Mouse (Mus musculus): ENCODE data around the gene Chic2. TPM values are rescaled to one million over a fixed set of nuclear protein-coding genes. Genes with fewer than 3 reads are reported as not detected.

The Chic2 gene
- polyA plus RNA-seq, 1 experiment from 2014 or later, result 52.8 TPM

- H3K27me3 ChIP-seq, result peaks cover 95% of the 10 kb centered on the region
- WGBS, result 1% methylated on average over 41 of the region's 41 CpGs
- ATAC-seq (ENCODE audit: low FRiP score), result peak; percentile 27; the same call in 1 of the 2 replicates
- peak within 1 kb of the TSS; percentile 47 for H3K4me2 ChIP-seq (replicated peaks)
- H3K9ac ChIP-seq, result 0 out of 2 replicates have a peak within 1 kb of the TSS, but pooled peaks have one; percentile 25
- no peaks in the 10 kb centered on the region for H3K36me3 ChIP-seq
- no peak within 1 kb of the TSS for H3K27ac ChIP-seq
- no peaks in the 10 kb centered on the region for H3K9me3 ChIP-seq (replicated peaks)
- H3K4me1 ChIP-seq, result peaks cover 19% of the 10 kb centered on the region
- H3K4me3 ChIP-seq, result peak within 1 kb of the TSS; percentile 34
Measured at GRCm38 (mm10) chr5:75075383-75075941, 30.9 kb upstream of the Chic2 start, which contains the start of gene Gsx2. Gsx2 (plus strand) TSS chr5:75075601.

GRCm38 (mm10) chr5:75074537-75075382 is 30.2 kb upstream of the Chic2 start:
- Histone ChIP-seq H3K27me3 (peaks cover 94% of the 10 kb centered on the region), H3K9me3 (replicated peaks) (no peaks in the 10 kb centered on the region), H3K9ac (0 out of 2 replicates have a peak overlapping the region, but pooled peaks have one; percentile 25), H3K4me3 (peak overlapping the region; percentile 34), H3K36me3 (no peaks in the 10 kb centered on the region), H3K4me1 (peaks cover 25% of the 10 kb centered on the region), H3K4me2 (replicated peaks) (peak overlapping the region; percentile 47), H3K27ac (no peak overlapping the region)
- WGBS, result 6% methylated on average over 15 of the region's 15 CpGs
- ATAC-seq (ENCODE audit: low FRiP score), result no peak

DNA sequence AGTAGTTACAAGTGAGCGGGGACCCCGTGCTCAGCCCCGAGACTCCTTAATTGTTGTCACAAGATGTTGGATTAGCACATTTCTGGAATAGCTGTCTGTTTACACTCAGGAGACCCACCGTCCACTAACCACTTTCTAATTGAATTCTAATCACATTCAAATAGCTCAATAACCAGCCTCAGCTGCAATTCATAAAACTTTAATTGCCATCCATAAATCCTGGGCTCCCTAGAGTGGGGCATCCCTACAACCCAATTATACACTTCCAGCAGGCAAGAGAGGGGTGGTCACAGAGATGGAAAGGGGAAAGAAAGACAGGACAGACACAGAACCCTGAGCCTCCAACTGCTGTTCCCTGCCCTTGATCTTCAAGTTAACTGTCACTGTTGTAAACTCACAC is 29.6 kb upstream of the Chic2 start:
- no peak overlapping the region for H3K27ac ChIP-seq
- H3K9ac ChIP-seq, result no peak overlapping the region
- H3K9me3 ChIP-seq (replicated peaks), result no peaks in the 10 kb centered on the region
- peaks cover 94% of the 10 kb centered on the region for H3K27me3 ChIP-seq
- H3K4me3 ChIP-seq, result no peak overlapping the region
- H3K4me2 ChIP-seq (replicated peaks), result no peak overlapping the region
- H3K4me1 ChIP-seq, result peaks cover 25% of the 10 kb centered on the region
- no peaks in the 10 kb centered on the region for H3K36me3 ChIP-seq
- 8% methylated on average over 4 of the region's 4 CpGs for WGBS
- peak; percentile 33; the same call in 1 of the 2 replicates for ATAC-seq (ENCODE audit: low FRiP score)

GRCm38 (mm10) chr5:75073684-75074083 is 29.1 kb upstream of the Chic2 start:
- 18% methylated on average over 3 of the region's 3 CpGs for whole genome bisulfite sequencing
- no peaks in the 10 kb centered on the region for H3K9me3 ChIP-seq (replicated peaks)
- H3K4me1 ChIP-seq, result peaks cover 25% of the 10 kb centered on the region
- no peak overlapping the region for H3K4me2 ChIP-seq (replicated peaks)
- H3K36me3 ChIP-seq, result no peaks in the 10 kb centered on the region
- H3K4me3 ChIP-seq, result no peak overlapping the region
- H3K27me3 ChIP-seq, result peaks cover 94% of the 10 kb centered on the region
- no peak overlapping the region for H3K9ac ChIP-seq
- H3K27ac ChIP-seq, result no peak overlapping the region
- ATAC-seq (ENCODE audit: low FRiP score), result no peak

GRCm38 (mm10) chr5:75073167-75073566 is 28.6 kb upstream of the Chic2 start:
- H3K4me2 ChIP-seq (replicated peaks), result no peak overlapping the region
- H3K4me1 ChIP-seq, result peaks cover 25% of the 10 kb centered on the region
- H3K36me3 ChIP-seq, result no peaks in the 10 kb centered on the region
- no peak overlapping the region for H3K9ac ChIP-seq
- H3K4me3 ChIP-seq, result no peak overlapping the region
- WGBS, result 24% methylated on average over 1 of the region's 1 CpGs
- H3K9me3 ChIP-seq (replicated peaks), result no peaks in the 10 kb centered on the region
- ATAC-seq (ENCODE audit: low FRiP score), result no peak
- H3K27ac ChIP-seq, result no peak overlapping the region
- peaks cover 94% of the 10 kb centered on the region for H3K27me3 ChIP-seq

GRCm38 (mm10) chr5:75072532-75072931 is 28.0 kb upstream of the Chic2 start:
- no peak overlapping the region for H3K27ac ChIP-seq
- H3K27me3 ChIP-seq, result peaks cover 96% of the 10 kb centered on the region
- WGBS, result 2% methylated on average over 4 of the region's 4 CpGs
- no peak overlapping the region for H3K4me2 ChIP-seq (replicated peaks)
- H3K36me3 ChIP-seq, result no peaks in the 10 kb centered on the region
- no peak overlapping the region for H3K9ac ChIP-seq
- H3K4me1 ChIP-seq, result peaks cover 27% of the 10 kb centered on the region
- H3K9me3 ChIP-seq (replicated peaks), result no peaks in the 10 kb centered on the region
- ATAC-seq (ENCODE audit: low FRiP score), result no peak
- H3K4me3 ChIP-seq, result no peak overlapping the region

DNA sequence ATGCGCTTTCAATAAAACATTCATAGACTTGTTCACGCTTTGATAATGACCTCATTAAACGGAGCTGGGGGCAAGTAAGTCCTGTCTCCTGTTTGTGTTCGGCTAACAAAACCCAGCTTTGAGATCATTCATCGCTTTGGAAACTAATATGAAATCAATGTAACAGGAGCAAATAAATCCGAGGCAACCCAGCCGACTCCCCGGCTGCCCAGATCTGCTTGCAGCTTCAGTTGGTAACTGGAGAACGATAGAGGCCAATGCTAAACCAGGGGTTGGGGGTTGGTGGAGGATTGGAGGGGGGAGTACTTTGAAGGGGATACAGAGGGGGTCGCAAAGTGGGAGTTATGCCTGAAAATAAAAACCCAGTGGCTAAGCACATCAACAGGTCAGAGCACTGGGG is 27.4 kb upstream of the Chic2 start:
- Histone ChIP-seq H3K27ac (no peak overlapping the region), H3K4me1 (peaks cover 33% of the 10 kb centered on the region), H3K27me3 (peaks cover 96% of the 10 kb centered on the region), H3K4me2 (replicated peaks) (no peak overlapping the region), H3K4me3 (no peak overlapping the region), H3K9me3 (replicated peaks) (no peaks in the 10 kb centered on the region), H3K36me3 (no peaks in the 10 kb centered on the region), H3K9ac (no peak overlapping the region)
- no peak for ATAC-seq (ENCODE audit: low FRiP score)
- under 1% methylated on average over 10 of the region's 10 CpGs for WGBS

DNA sequence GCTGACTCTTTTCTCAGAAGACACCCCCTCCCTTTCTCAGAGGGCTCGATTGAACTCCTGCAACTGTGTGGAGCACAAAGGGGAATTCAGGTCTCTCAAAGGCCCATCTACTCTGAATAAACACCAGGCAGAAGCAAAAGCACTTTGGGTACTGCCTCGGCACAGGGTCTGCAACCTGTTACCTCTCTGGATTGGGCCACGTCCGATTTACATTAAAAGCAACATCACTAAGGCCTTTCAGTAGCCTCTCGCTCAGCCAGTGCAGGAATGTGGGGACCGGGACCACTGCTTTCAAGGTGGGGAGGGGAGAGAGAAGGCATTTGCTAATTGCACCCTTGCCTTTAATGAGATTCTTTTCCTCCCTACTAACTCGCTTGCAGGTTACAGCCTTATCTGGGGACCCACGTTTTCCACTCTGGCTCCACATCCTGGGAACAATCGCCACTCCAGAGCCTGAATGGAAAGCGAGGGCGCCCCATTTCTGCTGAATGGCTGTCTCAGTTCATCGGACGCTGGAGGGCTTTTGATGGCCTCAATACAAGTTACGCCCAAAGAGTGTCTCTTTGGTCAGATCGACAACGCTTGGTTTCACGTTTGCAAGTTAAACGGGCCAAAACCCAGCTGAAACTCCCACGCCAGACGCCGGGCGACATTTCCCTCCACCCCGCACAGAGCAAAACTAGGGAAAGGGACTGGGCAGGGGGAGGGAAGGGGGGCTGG is 26.2 kb upstream of the Chic2 start:
- ATAC-seq (ENCODE audit: low FRiP score), result 0 out of 2 replicates have a peak, but pooled peaks have one; percentile 32
- no peak overlapping the region for H3K27ac ChIP-seq
- H3K4me2 ChIP-seq (replicated peaks), result peak overlapping the region; percentile 37
- no peaks in the 10 kb centered on the region for H3K36me3 ChIP-seq
- no peaks in the 10 kb centered on the region for H3K9me3 ChIP-seq (replicated peaks)
- no peak overlapping the region for H3K4me3 ChIP-seq
- peaks cover 95% of the 10 kb centered on the region for H3K27me3 ChIP-seq
- no peak overlapping the region for H3K9ac ChIP-seq
- under 1% methylated on average over 23 of the region's 23 CpGs for WGBS
- peaks cover 31% of the 10 kb centered on the region for H3K4me1 ChIP-seq

DNA sequence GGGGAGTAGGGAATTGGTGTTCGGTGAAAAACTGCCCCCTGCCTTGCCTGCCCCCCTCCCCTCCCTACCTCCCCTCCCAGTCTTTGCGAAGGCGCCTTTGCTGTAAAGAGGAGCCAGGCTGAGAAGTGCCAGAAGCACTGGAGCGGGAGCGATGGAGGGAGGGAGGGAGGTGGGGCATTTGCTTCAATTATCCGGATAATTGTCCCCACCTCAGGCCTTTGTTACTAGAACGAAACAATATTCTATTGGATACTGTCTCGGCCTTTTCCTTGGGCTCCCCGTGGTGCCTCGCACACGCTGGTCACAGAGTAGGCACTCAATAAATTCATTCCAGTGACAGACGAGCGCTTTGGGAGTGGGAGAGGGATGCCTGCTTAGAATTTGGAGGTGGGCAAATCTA is 25.6 kb upstream of the Chic2 start:
- Histone ChIP-seq H3K4me3 (no peak overlapping the region), H3K36me3 (no peaks in the 10 kb centered on the region), H3K9ac (no peak overlapping the region), H3K9me3 (replicated peaks) (no peaks in the 10 kb centered on the region), H3K4me1 (peaks cover 24% of the 10 kb centered on the region), H3K27me3 (peaks cover 95% of the 10 kb centered on the region), H3K4me2 (replicated peaks) (peak overlapping the region; percentile 1; the same call in 1 of the 2 replicates), H3K27ac (no peak overlapping the region)
- WGBS, result 2% methylated on average over 12 of the region's 13 CpGs
- no peak for ATAC-seq (ENCODE audit: low FRiP score)

- ATAC-seq (ENCODE audit: low FRiP score), result peak; percentile 51
- Histone ChIP-seq H3K36me3 (no peaks in the 10 kb centered on the region), H3K9ac (peak overlapping the region; percentile 37), H3K4me2 (replicated peaks) (peak overlapping the region; percentile 75), H3K4me1 (peaks cover 23% of the 10 kb centered on the region), H3K9me3 (replicated peaks) (no peaks in the 10 kb centered on the region), H3K27ac (no peak overlapping the region), H3K27me3 (peaks cover 80% of the 10 kb centered on the region), H3K4me3 (peak overlapping the region; percentile 41)
- WGBS, result 1% methylated on average over 30 of the region's 30 CpGs
Measured at GRCm38 (mm10) chr5:75067125-75067756, 22.7 kb upstream of the Chic2 start.

DNA sequence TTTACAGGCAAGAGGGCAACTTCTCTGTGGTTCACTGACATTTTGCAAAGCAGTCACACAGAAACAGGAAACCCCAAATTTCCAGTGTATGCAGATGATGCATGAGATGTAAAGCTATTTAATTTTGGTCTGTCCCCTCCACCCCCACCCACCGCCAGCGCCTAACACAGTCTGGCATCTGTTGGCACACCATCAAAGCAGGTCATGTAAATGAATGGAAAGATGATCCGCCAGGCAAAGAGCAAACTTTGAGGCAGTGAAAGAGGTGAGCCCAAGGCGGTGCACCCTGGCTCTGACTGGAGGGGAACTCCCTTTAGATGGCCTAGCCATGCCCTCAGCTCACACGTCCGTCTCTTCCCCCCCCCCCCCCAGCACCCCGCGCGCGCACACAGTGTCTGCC is 22.1 kb upstream of the Chic2 start:
- 4% methylated on average over 8 of the region's 10 CpGs for WGBS
- peak overlapping the region; percentile 37 for H3K9ac ChIP-seq
- H3K4me1 ChIP-seq, result peaks cover 23% of the 10 kb centered on the region
- peak overlapping the region; percentile 41 for H3K4me3 ChIP-seq
- no peaks in the 10 kb centered on the region for H3K36me3 ChIP-seq
- H3K27me3 ChIP-seq, result peaks cover 75% of the 10 kb centered on the region
- H3K27ac ChIP-seq, result no peak overlapping the region
- 0 out of 2 replicates have a peak, but pooled peaks have one; percentile 2 for ATAC-seq (ENCODE audit: low FRiP score)
- peak overlapping the region; percentile 75 for H3K4me2 ChIP-seq (replicated peaks)
- H3K9me3 ChIP-seq (replicated peaks), result no peaks in the 10 kb centered on the region

GRCm38 (mm10) chr5:75063177-75063576 is 18.6 kb upstream of the Chic2 start:
- Histone ChIP-seq H3K9me3 (replicated peaks) (no peaks in the 10 kb centered on the region), H3K4me3 (no peak overlapping the region), H3K36me3 (no peaks in the 10 kb centered on the region), H3K27me3 (peaks cover 64% of the 10 kb centered on the region), H3K9ac (no peak overlapping the region), H3K4me1 (peaks cover 9% of the 10 kb centered on the region), H3K27ac (no peak overlapping the region), H3K4me2 (replicated peaks) (no peak overlapping the region)
- WGBS, result 22% methylated on average over 4 of the region's 4 CpGs
- no peak for ATAC-seq (ENCODE audit: low FRiP score)
